Mouse (Mus musculus) embryo, embryonic 11.5 days (tissue): ENCODE measurements around the gene Gm1140.
"Not testable (repeated sequence)": the region's sequence is repeated elsewhere in the genome, so short reads cannot be mapped to it uniquely, and the experiment has no call there.

ENCODE experiments used
- DNase-seq: peaks from one replicate; pipeline ENCODE4 v3.0.0-alpha.2; 2012; ENCODE audit warnings: low read depth, low spot score

The Gm1140 gene

DNA sequence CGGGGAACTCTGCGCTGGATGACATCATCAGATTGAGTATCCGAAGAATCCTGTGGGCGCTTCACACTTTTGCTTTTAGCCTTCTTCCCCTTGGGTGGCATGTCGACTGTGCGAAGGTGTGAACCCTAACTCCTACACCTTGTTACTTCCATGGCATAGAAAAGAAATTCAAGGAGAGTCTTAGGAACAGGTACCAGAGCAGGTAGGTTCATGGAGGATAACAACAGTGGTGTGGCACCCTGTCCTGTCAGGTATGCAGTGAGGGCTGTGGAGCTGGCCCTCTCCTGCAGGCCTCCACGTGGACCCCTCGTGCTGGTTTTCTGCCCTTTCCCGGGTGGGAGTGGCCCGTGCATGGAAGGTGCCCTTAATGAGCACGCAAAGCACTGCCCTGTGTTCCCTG lies at the start of gene Gm1140:
TSS of gene Gm1140 (minus strand) at position 101 of the 400 bp plus-strand sequence.
- DNase-seq: not testable (repeated sequence)

DNA sequence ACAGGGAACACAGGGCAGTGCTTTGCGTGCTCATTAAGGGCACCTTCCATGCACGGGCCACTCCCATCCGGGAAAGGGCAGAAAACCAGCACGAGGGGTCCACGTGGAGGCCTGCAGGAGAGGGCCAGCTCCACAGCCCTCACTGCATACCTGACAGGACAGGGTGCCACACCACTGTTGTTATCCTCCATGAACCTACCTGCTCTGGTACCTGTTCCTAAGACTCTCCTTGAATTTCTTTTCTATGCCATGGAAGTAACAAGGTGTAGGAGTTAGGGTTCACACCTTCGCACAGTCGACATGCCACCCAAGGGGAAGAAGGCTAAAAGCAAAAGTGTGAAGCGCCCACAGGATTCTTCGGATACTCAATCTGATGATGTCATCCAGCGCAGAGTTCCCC lies 2.0 kb upstream of the Gm1140 start, which contains the start of gene Gm14692:
TSS of gene Gm14692 (plus strand) at position 301 of the 400 bp plus-strand sequence.
- DNase-seq: not testable (repeated sequence)
